Mouse (Mus musculus): Measurements from ENCODE around the gene Rgl1.

The Rgl1 gene

GRCm38 (mm10) chr1:152543449-152544159 lies 222.5 kb downstream of the Rgl1 start:
- no peak for DNase-seq (ENCODE audit: low spot score in 2 of 2)

- DNase-seq (ENCODE audit: low spot score in 2 of 2): no peak
Observed at GRCm38 (mm10) chr1:152542747-152543378, 223.3 kb downstream of the Rgl1 start.

GRCm38 (mm10) chr1:152540304-152540887 lies 225.8 kb downstream of the Rgl1 start:
- DNase-seq (ENCODE audit: low spot score in 2 of 2): no peak

- DNase-seq (ENCODE audit: low spot score in 2 of 2): no peak
Observed at GRCm38 (mm10) chr1:152538817-152539216, 227.3 kb downstream of the Rgl1 start.

- no peak for DNase-seq (ENCODE audit: low spot score in 2 of 2)
Observed at GRCm38 (mm10) chr1:152537186-152537585, 229.0 kb downstream of the Rgl1 start.

GRCm38 (mm10) chr1:152536416-152537018 lies 229.6 kb downstream of the Rgl1 start:
- DNase-seq (ENCODE audit: low spot score in 2 of 2): no peak

- DNase-seq (ENCODE audit: low spot score in 2 of 2): no peak
Observed at GRCm38 (mm10) chr1:152534531-152534930, 231.6 kb downstream of the Rgl1 start.

GRCm38 (mm10) chr1:152531498-152531897 lies 234.7 kb downstream of the Rgl1 start:
- no peak for DNase-seq (ENCODE audit: low spot score in 2 of 2)

GRCm38 (mm10) chr1:152528778-152529177 lies 237.4 kb downstream of the Rgl1 start:
- no peak for DNase-seq (ENCODE audit: low spot score in 2 of 2)

- no peak for DNase-seq (ENCODE audit: low spot score in 2 of 2)
Observed at GRCm38 (mm10) chr1:152528214-152528613, 237.9 kb downstream of the Rgl1 start.

- no peak for DNase-seq (ENCODE audit: low spot score in 2 of 2)
Observed at GRCm38 (mm10) chr1:152526154-152526553, 240.0 kb downstream of the Rgl1 start.

GRCm38 (mm10) chr1:152524987-152525648 lies 241.0 kb downstream of the Rgl1 start:
- DNase-seq (ENCODE audit: low spot score in 2 of 2): peak; percentile 81 to 82

GRCm38 (mm10) chr1:152524098-152524892 lies 241.9 kb downstream of the Rgl1 start:
- peak in 1 of 2 experiments; percentile 62 for DNase-seq (ENCODE audit: low spot score in 2 of 2)

GRCm38 (mm10) chr1:152523292-152523691 lies 242.9 kb downstream of the Rgl1 start:
- no peak for DNase-seq (ENCODE audit: low spot score in 2 of 2)

GRCm38 (mm10) chr1:152522226-152522625 lies 243.9 kb downstream of the Rgl1 start:
- DNase-seq (ENCODE audit: low spot score in 2 of 2): peak; percentile 59 to 75

- DNase-seq (ENCODE audit: low spot score in 2 of 2): peak; percentile 61 to 78
Observed at GRCm38 (mm10) chr1:152520798-152521575, 245.2 kb downstream of the Rgl1 start.

GRCm38 (mm10) chr1:152518971-152519370 lies 247.2 kb downstream of the Rgl1 start:
- DNase-seq (ENCODE audit: low spot score in 2 of 2): no peak

GRCm38 (mm10) chr1:152517057-152517570 lies 249.0 kb downstream of the Rgl1 start:
- no peak for DNase-seq (ENCODE audit: low spot score in 2 of 2)

- no peak for DNase-seq (ENCODE audit: low spot score in 2 of 2)
Observed at GRCm38 (mm10) chr1:152514256-152514655, 251.9 kb downstream of the Rgl1 start.

GRCm38 (mm10) chr1:152511237-152511636 lies 254.9 kb downstream of the Rgl1 start:
- DNase-seq (ENCODE audit: low spot score in 2 of 2): no peak
